Mouse (Mus musculus): ENCODE measurements around the gene Syce3.

Gene Syce3

DNA sequence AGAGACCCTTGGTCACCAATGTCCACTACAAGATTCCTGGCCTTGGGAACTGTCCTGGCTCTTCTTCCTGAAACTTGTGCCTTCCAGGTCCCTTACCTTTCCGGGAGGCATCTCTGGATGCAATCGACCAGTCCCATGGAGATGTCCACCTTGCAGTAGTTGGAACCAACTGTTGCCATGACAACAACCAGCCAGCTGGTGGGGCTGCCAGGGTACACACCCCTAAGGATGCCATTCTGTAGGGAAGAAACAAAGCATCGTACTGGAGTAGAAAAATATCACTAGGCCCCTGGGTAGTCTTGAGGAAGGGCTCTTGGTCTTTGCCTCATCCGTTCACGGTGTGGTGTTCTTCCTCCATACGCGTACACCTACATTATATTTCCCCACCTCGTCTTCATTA is 14.3 kb upstream of the Syce3 start:
- DNase-seq (ENCODE audit: low spot score in 2 of 2) = no peak

DNA sequence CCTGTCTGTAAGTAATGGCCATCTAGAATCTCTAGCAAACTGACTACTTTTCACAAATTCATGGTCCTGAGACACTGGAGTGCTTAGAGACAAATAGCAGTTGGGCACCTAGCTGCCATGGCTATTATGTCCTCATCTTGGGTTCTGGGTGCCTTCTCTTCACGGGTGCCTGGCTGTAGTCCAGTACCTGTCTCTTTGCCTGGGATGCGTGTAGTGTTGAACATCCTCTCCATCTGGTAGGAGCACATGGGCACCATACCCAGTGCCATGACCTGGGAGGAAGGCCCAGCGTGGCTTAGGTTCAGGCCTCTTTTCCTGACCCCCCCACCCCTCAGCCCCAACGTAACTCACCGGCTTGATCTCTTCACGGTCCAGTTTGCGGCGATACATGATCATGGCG is 11.6 kb upstream of the Syce3 start:
- DNase-seq (ENCODE audit: low spot score in 2 of 2) = no peak

DNA sequence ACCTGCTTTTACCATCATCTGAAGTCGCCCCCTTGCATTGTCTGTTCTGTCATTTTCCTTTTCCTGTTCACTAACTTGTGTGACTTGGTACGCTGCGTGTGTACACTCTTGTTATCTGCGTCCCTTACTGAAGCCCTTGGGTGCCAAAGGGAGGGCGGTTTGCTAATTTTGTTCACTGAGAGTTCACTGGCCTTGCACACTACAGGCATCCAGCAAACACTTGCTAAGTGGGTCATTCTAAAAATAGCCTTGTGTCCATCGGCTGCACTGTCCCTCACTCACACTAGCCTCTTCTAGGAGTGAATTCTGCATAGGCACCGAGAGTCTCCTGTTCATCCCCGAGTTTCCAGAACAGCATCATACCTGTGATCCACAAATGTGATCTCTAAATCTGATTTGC is 5.0 kb upstream of the Syce3 start:
- no peak for DNase-seq (ENCODE audit: low spot score in 2 of 2)

DNA sequence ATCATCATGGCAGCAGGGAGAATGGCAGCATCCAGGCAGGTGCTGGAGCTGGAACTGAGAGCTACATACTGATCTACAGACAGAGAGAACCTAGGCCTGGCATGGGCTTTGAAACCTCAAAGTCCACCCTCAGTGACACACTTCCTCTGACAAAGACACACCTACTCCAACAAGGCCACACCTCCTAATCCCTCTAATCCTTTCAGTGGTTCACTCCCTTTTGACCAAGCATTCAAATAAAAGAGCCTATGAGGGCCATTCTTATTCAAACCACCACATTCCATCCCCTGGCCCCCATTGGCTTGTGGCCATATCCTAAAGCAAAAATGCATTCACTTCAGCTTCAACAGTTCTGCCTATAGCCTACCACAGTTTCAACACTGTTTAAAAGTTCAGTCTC is 3.6 kb downstream of the Syce3 start:
- DNase-seq (ENCODE audit: low spot score in 2 of 2) = no peak

DNA sequence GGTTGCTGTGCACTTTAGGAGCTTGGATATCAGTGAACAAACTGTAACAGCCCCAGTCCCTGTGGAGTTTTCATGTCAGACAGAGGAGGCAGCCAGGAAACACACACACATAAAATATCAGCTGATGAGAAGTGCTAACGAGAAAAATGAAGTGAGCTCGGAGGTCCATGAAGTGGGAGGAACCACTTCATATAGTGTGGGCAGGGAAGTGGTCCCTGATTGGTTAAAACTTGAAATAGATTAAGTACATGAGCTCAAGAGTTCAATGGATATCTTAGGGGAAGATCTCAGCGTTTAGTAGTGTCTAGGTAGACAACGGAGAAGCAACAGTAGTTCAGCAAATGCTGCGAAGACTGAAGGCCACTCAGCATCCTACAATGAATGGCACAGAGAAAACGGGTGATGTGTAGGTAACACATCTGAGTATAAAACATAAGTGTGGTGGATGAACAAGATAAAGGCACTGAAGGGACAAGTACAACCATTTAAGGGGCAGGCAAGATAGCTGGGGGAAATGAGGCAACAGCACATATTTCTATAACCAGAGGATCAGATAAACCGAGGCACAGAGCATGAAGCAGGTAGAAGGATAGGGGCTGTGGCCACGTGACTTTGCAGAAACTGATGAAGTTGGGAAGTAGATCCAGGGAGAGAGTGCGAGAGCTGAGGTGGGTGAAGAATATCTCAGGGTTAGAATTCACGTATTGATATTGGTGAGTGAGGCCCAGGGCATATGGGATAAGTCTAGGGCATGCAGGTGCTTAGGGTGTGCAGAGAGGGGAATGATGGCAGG is 5.3 kb downstream of the Syce3 start:
- DNase-seq (ENCODE audit: low spot score in 2 of 2) = no peak

DNA sequence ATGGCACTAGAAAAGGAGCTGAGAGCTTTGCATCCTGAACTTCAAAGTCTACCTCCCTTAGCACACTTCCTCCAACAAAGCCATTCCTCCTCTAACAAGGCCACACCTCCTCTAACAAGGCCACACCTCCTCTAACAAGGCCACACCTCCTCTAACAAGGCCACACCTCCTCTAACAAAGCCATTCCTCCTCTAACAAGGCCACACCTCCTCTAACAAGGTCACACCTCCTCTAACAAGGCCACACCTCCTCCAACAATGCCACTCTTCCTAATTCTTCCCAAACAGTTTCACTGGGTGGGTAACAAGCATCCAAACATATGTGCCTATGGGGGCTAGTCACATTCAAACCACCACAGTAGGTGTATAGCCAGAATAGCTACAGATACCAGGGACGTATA is 7.8 kb downstream of the Syce3 start:
- DNase-seq (ENCODE audit: low spot score in 2 of 2) = no peak

DNA sequence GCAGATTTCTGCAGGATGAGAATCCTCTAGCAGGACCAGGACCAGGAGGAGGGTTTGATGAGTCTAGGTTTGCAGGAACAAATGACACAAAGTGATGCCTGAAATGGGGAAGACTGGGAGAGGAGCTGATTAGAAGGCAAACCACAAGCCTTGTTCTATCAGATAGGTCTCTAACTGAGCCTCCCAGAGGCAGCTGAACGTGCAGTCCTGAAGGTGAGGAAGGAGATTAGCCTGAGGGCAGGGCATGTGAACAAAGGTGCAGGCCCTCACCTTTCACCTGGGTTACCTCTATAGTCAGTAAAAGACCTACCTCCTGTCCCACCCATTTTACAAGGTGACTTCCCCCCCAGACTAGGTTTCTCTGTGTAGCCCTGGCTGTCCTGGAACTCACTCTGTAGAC is 10.6 kb downstream of the Syce3 start:
- no peak for DNase-seq (ENCODE audit: low spot score in 2 of 2)

DNA sequence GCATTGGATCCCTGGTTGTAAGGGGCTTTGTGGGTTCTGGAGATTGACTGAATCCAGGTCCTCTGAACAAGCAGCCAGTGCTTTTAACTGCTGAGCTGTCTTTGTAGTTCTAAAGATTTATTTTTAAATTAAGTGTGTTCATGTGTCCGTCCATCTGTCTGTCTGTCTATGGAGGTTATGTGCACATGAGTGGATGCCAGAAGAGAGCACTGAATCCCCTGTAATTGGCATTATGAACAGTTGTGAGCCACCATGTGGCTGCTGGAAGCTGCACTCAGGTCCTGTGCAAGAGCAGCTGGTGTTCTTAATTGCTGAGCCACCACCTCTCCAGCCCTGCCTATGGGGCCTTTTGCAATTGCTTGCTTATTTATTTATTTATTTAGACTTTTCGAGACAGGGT is 12.2 kb downstream of the Syce3 start:
- no peak for DNase-seq (ENCODE audit: low spot score in 2 of 2)

DNA sequence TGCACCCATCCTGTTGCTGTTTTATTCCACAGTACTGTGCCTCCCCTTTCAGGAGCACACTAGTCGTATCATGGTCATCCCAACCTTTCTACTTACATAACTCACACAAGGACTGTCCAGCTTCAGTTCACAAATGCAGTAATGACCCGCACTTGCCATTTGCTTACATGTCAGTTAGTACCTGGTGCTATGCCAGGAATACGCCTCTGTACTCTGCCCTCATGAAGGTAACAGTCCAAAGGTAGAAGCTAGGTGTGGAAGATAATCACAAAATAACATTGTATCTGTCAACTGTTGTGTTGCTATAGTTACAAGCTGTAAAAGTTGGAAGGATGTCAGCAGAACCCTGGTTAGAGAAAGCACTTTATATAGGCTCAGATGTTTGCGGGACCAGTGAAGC is 13.4 kb downstream of the Syce3 start:
- DNase-seq (ENCODE audit: low spot score in 2 of 2) = no peak

DNA sequence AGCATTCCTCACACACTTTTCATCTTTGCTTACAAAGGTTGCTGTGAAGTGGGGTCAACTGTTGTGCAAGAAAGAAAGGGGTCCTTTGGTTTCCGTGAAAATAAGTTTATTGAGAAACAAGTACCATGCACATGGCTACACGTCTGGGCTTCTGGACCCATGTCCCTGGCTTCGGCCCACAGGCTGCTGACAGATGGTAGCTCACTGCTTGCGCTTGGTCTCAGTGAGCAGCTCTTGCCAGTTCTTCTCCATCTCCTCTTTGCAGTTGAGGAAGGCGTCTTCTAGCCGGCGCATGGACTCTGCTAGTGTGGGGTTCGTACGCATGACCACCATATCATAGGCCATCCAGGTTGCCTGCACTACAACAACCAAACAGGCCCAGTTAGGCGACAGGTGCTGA is 20.2 kb downstream of the Syce3 start:
- DNase-seq (ENCODE audit: low spot score in 2 of 2) = no peak

DNA sequence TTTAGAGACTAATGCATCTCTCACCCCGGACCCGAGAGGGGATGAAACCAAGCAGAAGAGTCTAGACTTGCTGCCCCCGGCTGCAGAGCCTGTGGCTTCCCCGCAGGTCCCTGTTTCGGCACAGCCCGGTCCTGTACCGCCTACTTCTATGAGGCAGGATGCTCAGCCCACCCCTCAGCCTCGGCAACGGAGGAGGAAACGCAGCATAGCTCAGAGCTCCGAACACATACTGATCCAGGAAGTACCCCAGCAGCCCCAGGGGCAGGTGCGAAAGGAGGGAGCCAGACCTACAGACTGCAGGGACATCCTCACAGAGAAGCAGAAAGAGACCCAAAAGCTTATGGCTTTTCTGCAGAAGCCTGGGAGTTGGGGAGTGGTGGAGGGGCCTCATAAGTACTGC is 23.2 kb downstream of the Syce3 start:
- DNase-seq (ENCODE audit: low spot score in 2 of 2) = no peak

DNA sequence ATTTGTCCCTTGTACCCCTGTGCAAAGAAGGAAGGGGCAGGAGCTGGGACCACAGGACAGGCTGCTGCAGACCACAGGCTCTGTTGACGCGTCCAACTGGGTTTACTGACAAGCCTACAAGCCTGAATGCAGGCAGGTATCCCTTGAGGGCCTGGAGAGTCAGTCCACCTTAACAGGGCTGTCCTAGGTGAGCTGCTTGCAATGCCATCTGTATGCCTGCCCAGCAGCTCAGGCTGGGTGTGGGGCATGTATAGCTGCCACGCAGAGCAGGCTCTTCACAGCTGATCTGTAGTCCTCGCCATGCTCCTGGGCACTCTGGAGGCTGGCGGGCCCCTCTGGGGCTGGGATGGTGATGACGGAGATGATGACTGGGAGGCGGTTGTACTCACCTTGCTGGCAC is 25.7 kb downstream of the Syce3 start, which contains the start of gene Klhdc7b:
TSS of gene Klhdc7b (plus strand) at position 301 of the 400 bp plus-strand sequence.
- no peak for DNase-seq (ENCODE audit: low spot score in 2 of 2)

DNA sequence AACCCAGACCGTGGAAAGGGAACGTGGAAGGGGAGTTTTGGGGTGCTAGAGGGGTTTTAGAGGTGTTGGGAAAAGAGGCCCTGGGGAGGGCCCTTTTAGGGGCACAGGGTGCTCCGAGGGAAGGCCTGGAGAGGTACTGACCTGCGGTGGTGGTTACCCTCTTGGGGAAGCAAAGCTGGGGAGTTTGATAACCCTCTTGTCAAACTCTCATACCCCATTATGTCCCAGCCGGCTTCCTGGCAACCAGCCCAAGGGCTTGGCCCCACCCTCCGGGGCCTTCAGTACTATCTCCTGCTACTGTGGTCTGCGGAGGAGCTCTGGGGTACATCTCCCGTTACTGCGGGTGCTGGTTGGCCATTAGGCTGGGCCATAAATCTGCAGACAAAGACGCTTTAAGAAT is 30.9 kb downstream of the Syce3 start:
- no peak for DNase-seq (ENCODE audit: low spot score in 2 of 2)

DNA sequence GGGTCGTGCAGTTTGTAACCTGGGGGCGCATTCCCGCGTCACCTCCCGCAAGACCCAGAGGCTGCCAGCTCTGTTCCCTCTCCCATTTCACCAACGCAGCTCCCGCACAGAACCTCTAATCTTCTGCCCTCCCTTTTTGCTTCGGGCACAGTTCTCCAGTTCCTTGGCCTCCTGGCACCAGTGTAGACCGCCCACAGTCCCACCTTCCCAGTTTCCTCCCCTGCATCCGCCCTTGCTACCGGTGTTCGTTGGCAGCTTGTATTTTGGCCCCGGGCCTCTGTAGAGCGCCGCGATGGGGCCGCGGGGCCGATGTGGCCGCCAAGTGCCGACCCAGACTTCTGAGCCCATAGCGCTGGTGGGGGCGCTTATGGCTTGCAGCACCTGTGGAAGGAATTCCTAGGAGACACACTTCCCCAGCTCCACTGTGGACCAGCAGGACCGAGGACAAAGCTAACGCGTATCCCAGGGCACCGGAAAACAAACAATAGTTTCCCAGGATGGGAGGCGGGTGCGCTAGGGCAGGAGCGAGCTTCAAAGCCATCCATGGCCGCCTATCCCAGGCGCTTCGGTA is 31.4 kb downstream of the Syce3 start, which contains the start of gene Odf3b:
TSS of gene Odf3b (minus strand) at position 452 of the 571 bp plus-strand sequence.
- no peak for DNase-seq (ENCODE audit: low spot score in 2 of 2)

DNA sequence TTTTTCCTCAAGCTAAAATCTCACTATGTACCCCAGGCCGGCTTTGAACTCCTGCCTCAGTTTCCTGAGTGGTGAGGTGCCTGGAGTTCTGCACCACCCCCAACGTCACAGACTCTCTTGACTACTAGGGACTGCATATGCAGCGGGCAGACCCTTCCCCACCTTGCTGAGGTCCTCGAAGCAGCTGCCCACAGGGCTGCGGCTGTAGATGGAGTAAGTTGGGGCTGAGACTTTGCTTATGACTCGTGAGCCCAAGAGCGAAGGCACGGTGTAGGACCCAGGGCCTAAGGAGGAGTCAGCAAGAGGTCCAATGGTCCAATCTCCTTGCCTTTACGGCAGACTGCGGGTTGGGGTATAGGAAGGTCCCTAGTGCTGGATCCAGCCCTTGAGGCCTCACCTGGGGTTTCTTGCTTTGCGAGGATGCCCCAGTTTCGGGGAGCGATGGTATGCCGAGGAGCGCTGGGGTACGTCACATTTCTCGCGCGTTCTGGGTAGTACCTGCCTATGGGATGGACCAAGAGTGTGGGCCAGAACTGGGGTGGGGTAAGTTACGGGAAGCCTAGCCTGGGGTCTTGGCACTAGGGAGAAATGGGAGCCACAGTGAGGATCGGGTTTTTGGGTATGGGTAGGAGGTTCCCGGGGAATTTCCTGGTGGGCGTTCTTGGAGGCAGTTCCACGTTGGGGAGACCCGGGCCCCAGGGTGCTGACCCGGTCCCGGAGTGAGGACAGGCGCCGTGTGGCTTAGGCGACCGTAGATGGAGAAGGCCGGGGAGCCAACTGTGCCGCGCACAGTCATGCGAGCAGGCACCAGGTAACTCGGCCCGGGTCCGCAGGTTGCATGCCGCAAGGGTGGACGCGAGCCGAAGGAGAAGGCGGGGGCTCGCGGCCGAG is 32.1 kb downstream of the Syce3 start:
- DNase-seq (ENCODE audit: low spot score in 2 of 2) = no peak

DNA sequence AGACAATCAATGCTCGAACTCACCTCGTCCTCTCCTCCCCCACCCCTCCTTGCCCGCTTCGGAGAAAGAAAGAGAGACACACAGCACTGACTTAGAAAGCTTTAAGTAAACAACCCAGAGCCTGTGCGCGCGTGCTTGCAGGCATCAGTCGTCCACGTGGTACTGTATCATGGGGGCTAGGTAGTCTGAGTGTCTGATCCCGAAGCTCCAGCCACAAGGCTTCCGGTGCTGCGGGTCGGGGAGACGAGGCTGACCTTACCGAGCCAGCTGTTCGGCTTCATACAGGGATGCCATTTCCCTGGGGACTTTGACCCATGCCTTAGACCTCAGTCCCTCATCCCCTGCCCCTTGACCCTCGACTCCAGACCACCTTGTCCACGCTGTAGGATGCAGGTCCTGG is 32.9 kb downstream of the Syce3 start:
- DNase-seq (ENCODE audit: low spot score in 2 of 2) = no peak

DNA sequence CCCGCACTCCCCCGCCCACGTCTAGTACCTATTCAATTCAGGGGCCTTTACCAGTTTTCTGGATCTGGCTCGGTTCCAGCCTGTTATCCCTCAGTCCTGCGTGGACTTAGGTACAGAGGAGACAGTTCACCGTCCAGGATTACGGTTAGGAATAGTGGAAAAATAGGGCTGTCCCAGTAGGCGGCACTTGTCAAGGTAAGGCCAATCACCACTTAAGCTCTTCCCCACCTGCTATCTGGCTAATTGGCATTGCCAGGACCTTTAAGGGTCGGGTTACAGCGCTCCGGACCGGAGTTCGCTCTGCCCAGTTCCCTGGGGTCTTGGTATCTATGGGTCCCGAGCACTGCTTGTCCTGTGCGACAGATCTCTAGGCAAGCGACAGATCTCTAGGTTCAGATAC is 33.3 kb downstream of the Syce3 start, which contains the start of gene Tymp:
TSS of gene Tymp (minus strand) at position 83 of the 400 bp plus-strand sequence.
- DNase-seq (ENCODE audit: low spot score in 2 of 2) = no peak

DNA sequence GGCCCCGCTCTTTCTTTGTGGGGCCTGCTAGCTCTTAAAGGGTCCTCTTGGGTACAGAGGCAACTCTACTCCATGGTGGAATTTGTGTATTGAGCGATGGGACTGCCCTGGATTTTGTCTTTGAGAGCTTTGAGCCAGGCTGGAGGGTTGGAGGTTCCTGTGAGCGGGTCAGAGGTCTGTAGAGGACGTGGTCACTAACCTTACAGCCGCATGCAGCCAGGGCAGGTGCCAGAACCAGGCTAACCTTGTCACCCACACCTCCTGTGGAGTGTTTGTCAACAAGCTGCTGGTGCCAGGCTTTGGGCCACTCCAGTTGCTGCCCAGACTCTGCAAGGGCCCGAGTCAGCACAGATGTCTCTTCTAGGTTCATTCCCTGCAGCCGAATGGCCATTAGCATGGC is 34.3 kb downstream of the Syce3 start:
- DNase-seq (ENCODE audit: low spot score in 2 of 2) = no peak

DNA sequence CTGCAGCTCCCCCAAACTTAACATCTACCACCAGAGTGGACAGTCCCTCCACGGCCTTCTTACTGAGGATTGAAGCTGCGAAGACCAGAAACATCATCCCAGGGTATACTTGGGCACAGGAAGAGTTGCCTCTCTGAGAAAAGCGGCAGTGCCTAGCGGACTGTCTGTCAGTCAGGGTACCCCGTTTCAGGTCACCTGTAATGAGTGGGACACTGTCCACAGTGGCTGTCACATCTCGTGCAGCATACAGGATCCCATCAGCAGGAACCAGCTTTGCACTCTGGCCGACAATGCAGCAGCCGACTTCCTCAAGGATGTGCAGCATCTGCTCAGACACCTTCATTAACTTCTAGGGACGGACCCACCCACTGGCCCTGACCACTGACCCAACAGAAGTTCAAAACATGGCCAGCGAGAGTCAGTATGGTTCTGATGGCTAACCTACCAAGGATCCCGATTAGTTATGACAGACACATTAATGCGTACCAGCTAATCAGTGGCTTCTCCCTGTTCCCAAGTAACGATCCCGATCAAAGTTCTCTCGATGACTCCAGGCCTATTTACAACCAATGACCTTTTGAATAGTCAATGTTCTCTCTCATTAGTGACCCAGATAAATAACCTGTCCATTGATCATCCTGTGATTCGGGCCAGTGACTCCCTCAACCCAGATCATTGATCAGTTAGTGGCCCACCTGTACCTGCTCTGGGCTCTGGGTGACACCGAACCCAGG is 35.3 kb downstream of the Syce3 start:
- no peak for DNase-seq (ENCODE audit: low spot score in 2 of 2)

DNA sequence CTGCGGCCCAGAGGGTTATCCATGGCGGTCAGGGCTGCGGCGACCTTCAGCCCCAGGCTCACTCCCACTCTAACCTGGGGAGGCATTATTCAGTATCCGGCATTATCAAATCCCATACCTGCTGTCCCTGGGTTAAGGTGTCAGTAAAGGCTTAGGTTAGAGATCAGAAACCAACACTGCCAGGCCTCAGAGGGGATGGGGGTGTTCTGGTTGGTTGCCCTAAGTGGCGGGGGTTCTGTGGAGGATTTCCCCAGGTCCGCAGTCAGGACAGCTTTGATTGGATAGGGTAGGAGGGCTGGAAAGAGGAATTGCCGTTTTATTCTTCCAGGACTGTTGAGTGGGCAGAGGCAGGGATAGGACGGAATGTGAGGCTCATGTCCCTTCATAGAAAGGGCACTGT is 36.0 kb downstream of the Syce3 start:
- no peak for DNase-seq (ENCODE audit: low spot score in 2 of 2)

DNA sequence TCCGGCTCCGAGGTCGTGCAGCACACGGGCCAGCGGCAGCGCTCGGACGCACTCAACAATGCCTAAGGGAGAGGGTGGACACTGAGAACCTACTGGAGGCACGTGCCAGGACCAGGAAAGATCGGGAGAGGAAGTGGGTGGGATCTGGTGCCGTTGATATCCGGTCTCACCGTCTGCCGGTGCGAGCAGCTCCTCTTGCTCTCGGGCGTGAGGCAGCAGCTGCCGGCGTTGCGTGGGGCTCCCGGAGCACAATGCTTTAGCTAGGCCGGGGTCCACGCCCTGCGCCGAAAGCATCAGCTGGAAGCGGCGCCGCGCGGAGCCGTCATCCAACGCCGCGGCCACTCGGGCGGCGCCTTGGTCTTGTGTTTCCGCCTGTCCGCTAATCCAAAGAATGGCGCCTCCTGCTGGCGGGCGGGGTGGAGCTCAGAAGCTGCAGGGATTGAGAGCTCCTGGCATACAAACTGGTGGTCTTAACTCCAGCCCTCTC is 36.5 kb downstream of the Syce3 start, which contains the start of gene Sco2:
TSS of gene Sco2 (minus strand) at position 85 of the 487 bp plus-strand sequence.
- DNase-seq (ENCODE audit: low spot score in 2 of 2) = peak; percentile 87 to 91

Measured in natural killer cell, adult 2 months (primary cell).